Mouse (Mus musculus): ENCODE results near the gene Zp2. TPM values are rescaled to one million over a fixed set of nuclear protein-coding genes. Genes with fewer than 3 reads are reported as not detected.

Zp2 gene
- total RNA-seq, 2 experiments from 2014 or later, result 0.65 to 1.8 TPM

GRCm38 (mm10) chr7:120150898-120151297 lies 5.8 kb upstream of the Zp2 start:
- DNase-seq, result no peak
- intact Hi-C loops (cut with DNase I), result no loop called here

GRCm38 (mm10) chr7:120150257-120150656 lies 5.2 kb upstream of the Zp2 start:
- intact Hi-C loops (cut with DNase I), result no loop called here
- peak in 1 of 2 experiments; percentile 5 for DNase-seq

- intact Hi-C loops (cut with DNase I), result no loop called here
- DNase-seq, result no peak
These were observed 2.3 kb downstream of the Zp2 start for GRCm38 (mm10) chr7:120142743-120143142.

- DNase-seq, result no peak
- intact Hi-C loops (cut with DNase I), result no loop called here
These were observed 16.1 kb downstream of the Zp2 start for GRCm38 (mm10) chr7:120128951-120129350.

- intact Hi-C loops (cut with DNase I), result no loop called here
- DNase-seq, result no peak
These were observed 17.4 kb downstream of the Zp2 start for GRCm38 (mm10) chr7:120127686-120128059.

- intact Hi-C loops (cut with DNase I), result no loop called here
These were observed 18.0 kb downstream of the Zp2 start for GRCm38 (mm10) chr7:120126976-120127685.

DNA sequence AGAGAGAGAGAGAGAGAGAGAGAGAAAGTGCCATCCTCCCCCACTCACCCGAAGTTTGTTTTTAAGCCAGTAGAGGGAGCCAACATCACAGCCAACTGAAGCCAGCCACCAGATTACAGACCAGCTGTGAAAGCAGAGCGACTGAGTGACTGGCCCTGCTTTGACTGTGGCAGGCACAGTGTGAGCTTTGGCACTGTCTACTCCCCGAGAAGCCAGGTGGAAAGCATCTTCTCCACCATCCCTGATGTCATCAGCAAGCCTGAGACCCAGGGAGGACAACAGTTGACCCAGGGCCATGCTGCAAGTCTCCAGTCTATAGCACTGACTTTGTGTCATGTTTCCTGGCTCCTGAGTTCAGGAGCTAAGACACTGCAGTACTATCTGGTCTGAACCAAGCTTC lies 20.2 kb downstream of the Zp2 start:
- intact Hi-C loops (cut with DNase I), result loop anchor here (1.0 to 2.0 kb wide), 2 partner anchors 78 to 202 kb away; partner anchors contain the start of gene Abca14
- peak; percentile 67 to 68 for DNase-seq

More at GRCm38 (mm10) chr7:120126976-120127685, 18.0 kb downstream of the Zp2 start:
- DNase-seq, result no peak

DNA sequence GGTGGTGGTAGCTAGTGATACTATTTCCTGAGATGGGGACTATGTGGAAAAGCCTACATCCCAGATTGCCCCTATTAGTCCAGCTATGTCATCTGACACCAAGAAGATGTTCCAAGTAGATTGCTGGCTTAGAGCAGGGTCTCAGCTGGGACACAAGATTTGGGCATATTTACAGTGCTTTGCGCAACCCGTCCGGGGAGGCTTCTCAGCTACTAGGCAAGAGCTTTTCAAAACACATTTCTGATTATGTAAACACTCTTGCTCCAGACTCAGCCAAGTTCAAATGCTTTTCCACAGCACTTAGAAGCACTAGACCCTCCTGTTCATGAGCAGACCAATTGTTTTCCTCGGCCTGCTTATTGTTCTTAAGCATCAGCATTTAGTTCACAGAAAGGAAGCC lies 21.3 kb downstream of the Zp2 start:
- peak; percentile 42 to 44 for DNase-seq

GRCm38 (mm10) chr7:120117529-120117928 lies 27.6 kb downstream of the Zp2 start:
- intact Hi-C loops (cut with DNase I), result no loop called here

More for the DNA sequence above, 21.3 kb downstream of the Zp2 start:
- intact Hi-C loops (cut with DNase I), result loop anchor here (1.0 to 2.0 kb wide), 2 partner anchors 80 to 203 kb away; partner anchors contain the start of gene Abca14

GRCm38 (mm10) chr7:120116976-120117375 lies 28.1 kb downstream of the Zp2 start:
- no peak for DNase-seq
- intact Hi-C loops (cut with DNase I), result no loop called here

More at GRCm38 (mm10) chr7:120117529-120117928, 27.6 kb downstream of the Zp2 start:
- no peak for DNase-seq

DNA sequence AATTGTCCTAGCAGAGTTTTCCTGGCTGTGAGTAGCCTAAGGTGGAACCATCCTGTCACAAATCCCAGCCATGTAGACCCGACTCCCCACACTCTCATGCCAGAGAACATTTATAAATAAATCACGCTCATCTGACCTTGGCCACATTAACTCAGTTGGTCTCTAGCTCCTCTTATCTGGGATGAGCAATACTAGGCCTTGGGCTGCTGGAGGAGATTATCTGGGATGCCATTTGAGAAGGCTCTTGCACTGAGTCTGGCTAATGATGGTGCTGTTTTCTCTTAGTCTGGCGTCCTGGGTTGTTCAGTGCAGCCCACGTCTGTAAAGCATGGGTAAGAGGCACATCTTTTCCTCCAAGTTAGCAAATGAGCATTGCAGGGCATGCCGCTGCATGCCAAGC lies 35.4 kb downstream of the Zp2 start:
- no peak for DNase-seq
- intact Hi-C loops (cut with DNase I), result loop anchor here (5.0 to 10.0 kb wide), 3 partner anchors 392 to 715 kb away; partner anchors contain the start of gene Uqcrc2

DNA sequence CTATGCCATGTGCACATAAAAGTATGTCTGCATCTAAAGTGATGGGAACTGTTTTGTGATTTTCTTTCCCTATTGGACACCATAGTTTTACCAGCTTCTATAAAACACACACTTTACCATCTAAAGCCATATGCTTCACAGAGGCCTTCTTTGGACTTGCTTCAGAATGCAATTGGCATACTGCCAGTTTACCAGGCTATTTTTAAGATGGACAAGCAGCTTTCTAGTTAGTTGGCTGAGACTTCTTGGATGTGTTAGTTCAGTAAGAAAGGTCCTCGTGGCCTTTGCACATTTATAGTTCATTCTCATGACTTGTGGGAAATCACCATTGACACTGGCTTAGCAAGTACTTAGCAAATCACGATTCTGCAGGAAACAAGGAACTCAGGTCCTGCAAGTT lies 38.7 kb downstream of the Zp2 start:
- intact Hi-C loops (cut with DNase I), result loop anchor here (5.0 to 10.0 kb wide), 3 partner anchors 389 to 718 kb away; partner anchors contain the start of gene Uqcrc2

DNA sequence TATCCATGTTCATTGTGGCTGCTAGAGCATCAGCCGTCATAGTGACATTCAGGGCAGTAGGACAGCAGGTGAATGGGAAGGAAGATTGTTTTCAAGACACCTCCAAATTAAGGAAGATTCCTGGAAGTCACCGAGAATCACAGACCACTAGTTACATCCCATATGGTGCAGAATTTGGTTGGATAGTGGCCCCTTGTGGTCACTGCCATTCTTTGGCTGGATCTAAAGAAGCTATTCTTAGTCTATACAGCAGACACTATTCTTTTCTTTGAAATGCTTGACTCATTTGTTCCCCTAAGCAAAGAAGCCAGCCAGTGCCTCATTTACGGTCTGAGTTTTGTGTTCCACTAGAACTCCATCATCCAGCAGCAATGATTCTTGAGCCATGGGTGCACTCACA lies 40.1 kb downstream of the Zp2 start:
- DNase-seq, result no peak
- intact Hi-C loops (cut with DNase I), result loop anchor here (5.0 to 10.0 kb wide), 3 partner anchors 388 to 720 kb away; partner anchors contain the start of gene Uqcrc2

More for the DNA sequence above, 38.7 kb downstream of the Zp2 start:
- no peak for DNase-seq

GRCm38 (mm10) chr7:120103019-120103567 lies 42.0 kb downstream of the Zp2 start:
- intact Hi-C loops (cut with DNase I), result loop anchor here (10.0 kb wide), 2 partner anchors 532 to 722 kb away; partner anchors contain the start of gene Uqcrc2

DNA sequence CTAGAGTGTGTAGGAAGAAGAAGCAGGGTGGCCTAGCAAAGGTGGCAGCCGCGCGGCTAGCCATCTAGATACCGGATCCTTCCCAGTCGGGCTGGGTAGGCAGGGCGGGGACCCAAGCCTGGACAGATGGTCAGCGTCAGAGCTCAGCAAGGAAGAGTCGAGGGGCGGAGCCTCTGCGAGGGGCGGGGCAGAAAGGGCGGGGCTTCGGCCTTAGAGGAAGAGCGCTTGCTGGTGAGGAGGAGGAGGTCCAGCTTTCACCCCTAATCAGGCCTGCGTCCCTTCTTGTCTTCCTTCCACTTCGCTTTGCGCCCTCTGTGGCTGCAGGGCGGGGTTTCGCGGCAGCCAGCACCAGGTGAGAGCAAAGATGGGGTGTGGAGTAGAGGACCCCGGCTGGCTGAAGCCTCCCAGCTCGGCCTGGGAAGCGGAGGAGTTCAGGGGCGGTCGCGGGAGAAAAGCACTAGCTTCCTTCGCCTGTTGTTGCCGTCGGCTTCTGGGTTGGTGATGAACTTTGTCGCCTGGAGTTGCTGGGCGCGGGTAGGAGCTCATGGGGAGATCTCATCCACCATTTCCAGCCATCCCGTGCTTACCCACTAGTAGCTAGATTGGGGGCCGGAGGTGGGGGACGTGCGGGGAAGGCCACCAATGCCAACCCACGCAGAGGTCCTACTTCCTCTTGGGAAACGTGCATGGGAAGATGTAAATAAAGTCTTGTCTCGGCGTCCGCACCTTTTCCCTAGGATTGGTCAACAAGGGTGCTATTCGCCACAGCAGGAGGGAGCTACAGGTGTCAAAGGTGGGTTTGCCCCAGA lies 42.7 kb downstream of the Zp2 start, which contains the start of gene Tmem159:
TSS of gene Tmem159 (plus strand) at position 190 of the 809 bp plus-strand sequence.
- intact Hi-C loops (cut with DNase I), result loop anchor here (10.0 kb wide), 2 partner anchors 532 to 722 kb away; partner anchors contain the start of gene Uqcrc2
- DNase-seq, result peak; percentile 87 to 91

More at GRCm38 (mm10) chr7:120103019-120103567, 42.0 kb downstream of the Zp2 start:
- DNase-seq, result peak; percentile 32 to 37

DNA sequence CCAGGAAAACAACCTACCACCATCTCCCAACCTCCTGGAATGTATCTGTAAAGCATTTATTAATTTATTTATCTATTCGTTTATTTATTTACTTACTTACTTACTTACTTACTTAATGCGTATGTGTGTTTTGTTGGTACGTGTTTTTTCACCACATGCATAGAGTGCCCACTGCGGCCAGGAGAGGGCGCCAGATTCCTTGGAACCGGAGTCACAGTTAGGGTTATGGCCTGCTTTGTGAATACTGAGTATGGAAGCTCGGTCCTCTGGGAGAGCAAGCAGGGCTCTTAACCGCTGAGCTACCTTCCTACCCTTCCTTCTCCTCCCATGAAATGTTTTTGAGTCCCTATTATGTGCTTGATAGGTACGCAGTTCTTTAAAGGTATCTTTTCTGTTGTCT lies 46.7 kb downstream of the Zp2 start:
- DNase-seq, result peak; percentile 73 to 77
- intact Hi-C loops (cut with DNase I), result loop anchor here (2.0 to 5.0 kb wide), 3 partner anchors 106 to 250 kb away; partner anchors contain the start of gene Abca15

DNA sequence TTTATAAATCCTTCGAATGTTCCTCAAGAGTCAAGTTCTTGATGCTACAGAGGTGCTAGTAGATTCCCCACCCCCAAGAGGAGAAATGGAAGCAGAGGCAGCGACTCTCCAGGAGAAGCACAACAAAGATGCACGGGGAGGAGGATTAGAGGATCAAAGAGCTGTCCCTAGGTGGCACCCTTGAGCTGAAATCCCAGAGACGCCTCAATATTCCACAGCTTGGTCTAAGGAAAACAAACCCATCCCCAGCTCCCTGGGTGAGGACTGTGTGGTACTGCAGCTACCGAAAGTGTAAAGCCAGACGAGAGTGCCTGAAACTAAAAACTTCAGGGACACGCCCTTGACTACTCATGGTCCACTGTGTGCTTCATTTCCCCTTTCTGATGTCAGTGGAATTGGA lies 47.2 kb downstream of the Zp2 start:
- DNase-seq, result peak; percentile 63 to 70
- intact Hi-C loops (cut with DNase I), result loop anchor here (2.0 to 5.0 kb wide), 3 partner anchors 107 to 249 kb away; partner anchors contain the start of gene Abca15

- intact Hi-C loops (cut with DNase I), result loop anchor here (5.0 kb wide), 1 partner anchor 232 kb away; the partner anchor contains the start of gene Abca15
- DNase-seq, result no peak
These were observed 49.9 kb downstream of the Zp2 start, which contains the start of gene Dnah3 for GRCm38 (mm10) chr7:120095180-120095579. Gene Dnah3, minus strand, starts transcription at chr7:120095280.

GRCm38 (mm10) chr7:120094216-120094615 lies 50.9 kb downstream of the Zp2 start:
- intact Hi-C loops (cut with DNase I), result no loop called here
- no peak for DNase-seq

GRCm38 (mm10) chr7:120093033-120093432 lies 52.1 kb downstream of the Zp2 start:
- no peak for DNase-seq
- intact Hi-C loops (cut with DNase I), result no loop called here

All from heart, postnatal 36 days (tissue).